Mouse (Mus musculus): ENCODE measurements around the gene Ano8.
"Not testable (repeated sequence)": the region's sequence is repeated elsewhere in the genome, so short reads cannot be mapped to it uniquely, and the experiment has no call there.

Ano8 gene

DNA sequence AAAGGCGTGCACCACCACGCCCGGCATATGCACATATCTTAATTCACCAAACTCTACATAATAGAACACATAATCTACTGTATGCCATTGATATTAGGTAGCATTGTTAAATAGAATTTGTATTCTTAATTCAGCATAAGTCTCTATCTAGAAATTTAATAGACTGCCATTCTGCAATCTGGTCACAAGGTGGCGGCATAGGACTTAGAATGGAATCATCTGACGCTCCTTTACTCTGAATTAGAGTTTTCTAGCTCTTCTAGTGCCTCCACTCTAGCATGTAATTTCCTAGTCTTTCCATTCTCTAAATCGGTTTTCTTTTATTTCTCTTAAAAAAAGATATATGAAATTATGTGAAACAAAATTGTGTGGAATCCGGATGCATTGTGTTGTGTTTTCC lies 44.4 kb downstream of the Ano8 start:
- DNase-seq (ENCODE audit: low spot score in 2 of 2), result no peak

- DNase-seq (ENCODE audit: low spot score in 2 of 2), result no peak
Measured at GRCm38 (mm10) chr8:71437041-71437440, 48.7 kb downstream of the Ano8 start.

GRCm38 (mm10) chr8:71432935-71433334 lies 52.8 kb downstream of the Ano8 start:
- DNase-seq (ENCODE audit: low spot score in 2 of 2), result not testable (repeated sequence)
